Mouse (Mus musculus) brown adipose tissue, adult 24 weeks (tissue): ENCODE results near the gene Acnat2. TPM values are rescaled to one million over a fixed set of nuclear protein-coding genes. Genes with fewer than 3 reads are reported as not detected.
"Not testable (repeated sequence)": the region's sequence is repeated elsewhere in the genome, so short reads cannot be mapped to it uniquely, and the experiment has no call there.

Experiments used
- H3K27ac ChIP-seq: fragments of 200-500 bp; replicated peaks from 2 replicates; pipeline ENCODE4 v1.5.1; 2012; ENCODE audit warnings: low read depth, mild to moderate bottlenecking, low read length
- H3K4me1 ChIP-seq: fragments of 200-500 bp; 2 replicates; pipeline ENCODE4 v1.6.1; 2012; ENCODE audit warnings: low read length, mixed read lengths; ENCODE audit not compliant: control insufficient read depth, insufficient read depth, insufficient read length
- H3K4me3 ChIP-seq: fragments of 200-500 bp; 2 replicates; pipeline ENCODE4 v1.5.1; 2012; ENCODE audit warnings: low read depth, mild to moderate bottlenecking, low read length, moderate library complexity; ENCODE audit not compliant: insufficient read depth
- polyA plus RNA-seq: library from polyadenylated mRNA; stranded (reverse); fragments of >200 nt; gene quantifications from 2 replicates; pipeline ENCODE4 v1.2.4, GENCODE M21; 2012; ENCODE audit not compliant: missing spikeins, insufficient read depth, insufficient read length

Gene Acnat2
- polyA plus RNA-seq, result not detected in 2 replicates

DNA sequence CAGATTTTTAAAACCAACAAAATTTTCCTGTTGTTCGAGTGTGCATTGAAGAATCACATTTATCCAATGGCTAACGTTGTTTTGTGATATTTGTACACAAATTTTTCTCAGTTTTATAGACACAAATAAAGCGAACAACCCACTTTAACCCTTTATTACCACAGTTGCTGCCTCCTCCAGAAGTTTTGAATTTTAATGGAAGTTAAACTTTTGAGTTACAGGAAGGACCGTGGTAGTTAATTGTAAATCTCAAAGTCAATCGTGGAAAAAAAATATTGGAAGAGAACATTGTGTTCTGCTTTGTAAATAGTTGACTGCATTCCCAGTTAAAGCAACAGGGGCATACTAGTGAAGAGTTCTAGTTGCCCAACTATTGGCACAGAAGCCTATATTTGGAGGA, at the start of gene Acnat2:
Gene Acnat2, minus strand, starts transcription at position 195 of the 400 bp plus-strand sequence.
- not testable (repeated sequence) for H3K27ac ChIP-seq, H3K4me3 ChIP-seq, H3K4me1 ChIP-seq

DNA sequence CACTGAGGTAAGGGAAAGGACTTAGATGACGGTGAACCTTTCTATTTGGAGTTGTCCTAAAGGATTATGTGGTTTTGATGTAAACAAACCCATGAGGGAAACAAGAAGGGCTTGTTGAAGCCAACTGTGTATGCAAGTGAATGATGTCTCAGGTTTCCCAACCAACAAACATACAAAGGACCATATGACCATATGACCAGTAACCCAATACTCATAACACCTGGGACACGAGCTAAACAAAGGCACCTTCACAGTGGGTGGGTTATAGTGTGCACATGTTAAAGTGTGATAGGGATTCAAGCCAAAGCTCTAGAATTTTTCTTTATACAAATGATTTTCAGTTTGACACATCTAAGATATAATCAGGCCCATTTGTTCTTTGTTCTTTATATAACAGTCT, 48.2 kb upstream of the Acnat2 start:
- Histone ChIP-seq H3K4me3 (no peak overlapping the region), H3K4me1 (no peaks in the 10 kb centered on the region), H3K27ac (no peak overlapping the region)

DNA sequence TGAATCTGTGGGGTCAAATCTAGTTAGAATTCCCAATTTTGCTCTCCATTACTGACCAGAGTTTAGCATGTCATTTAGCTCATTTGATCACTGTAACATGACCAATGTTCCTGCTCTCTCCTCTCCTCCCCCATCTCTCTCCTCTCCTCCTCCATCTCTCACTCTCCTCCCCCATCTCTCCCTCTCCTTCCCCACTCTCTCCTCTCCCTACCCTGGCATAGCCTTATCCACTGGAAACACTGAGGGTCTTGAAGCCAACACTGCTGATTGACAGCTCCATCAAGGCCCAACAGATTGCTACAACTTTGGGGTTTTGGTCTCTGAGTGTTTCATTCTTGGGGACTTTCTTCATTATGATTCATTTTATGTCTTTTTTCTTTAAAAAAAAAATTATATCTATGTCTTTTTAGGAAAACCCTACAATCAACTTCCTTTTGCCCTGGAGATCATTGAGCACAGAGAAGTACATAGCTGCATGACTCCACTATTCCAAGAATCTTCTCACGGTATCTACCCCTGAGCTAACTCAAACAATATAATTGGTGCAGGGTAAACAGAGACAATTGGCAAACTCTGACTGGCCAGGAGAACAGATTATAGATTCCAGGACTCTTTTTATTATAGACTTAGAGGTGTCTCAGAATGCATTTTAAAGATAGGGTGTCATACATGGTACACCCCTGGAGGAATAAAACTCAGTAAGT, 44.0 kb upstream of the Acnat2 start:
- H3K4me3 ChIP-seq, result no peak overlapping the region
- no peaks in the 10 kb centered on the region for H3K4me1 ChIP-seq
- no peak overlapping the region for H3K27ac ChIP-seq

DNA sequence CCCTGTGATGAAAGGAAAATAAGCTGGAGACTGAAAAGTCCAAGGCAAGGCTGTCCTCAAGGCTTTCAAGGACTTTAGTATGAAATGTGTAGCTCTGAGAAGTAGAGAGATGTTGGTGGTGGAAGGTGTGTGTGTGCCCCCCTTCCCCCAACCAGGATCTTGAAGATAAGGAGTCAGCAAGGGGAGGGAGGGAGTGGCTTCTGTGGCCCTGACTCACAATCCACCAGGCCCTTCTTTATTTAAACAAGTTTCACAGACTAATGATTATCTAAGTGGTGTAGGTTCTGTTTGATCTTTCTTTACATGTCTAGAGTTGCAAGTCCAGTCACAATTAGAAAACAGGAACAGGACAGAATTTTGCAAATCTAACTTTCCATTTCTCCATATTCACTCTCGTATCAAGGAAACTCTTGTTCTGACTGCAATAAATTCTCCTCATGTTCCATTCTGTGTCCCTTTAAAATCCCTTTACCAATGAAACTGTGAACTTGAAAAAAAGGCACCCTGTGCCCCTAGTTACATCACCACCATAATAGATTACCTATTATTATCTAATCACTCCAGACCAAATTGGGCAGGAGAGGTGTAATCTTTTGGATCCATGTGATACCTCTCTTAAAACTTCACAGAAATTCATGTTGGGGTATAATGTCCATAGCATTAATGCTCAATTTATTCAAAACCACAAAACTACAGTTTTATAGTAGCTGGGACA, 43.3 kb upstream of the Acnat2 start:
- H3K4me3 ChIP-seq, H3K27ac ChIP-seq, H3K4me1 ChIP-seq: not testable (repeated sequence)

DNA sequence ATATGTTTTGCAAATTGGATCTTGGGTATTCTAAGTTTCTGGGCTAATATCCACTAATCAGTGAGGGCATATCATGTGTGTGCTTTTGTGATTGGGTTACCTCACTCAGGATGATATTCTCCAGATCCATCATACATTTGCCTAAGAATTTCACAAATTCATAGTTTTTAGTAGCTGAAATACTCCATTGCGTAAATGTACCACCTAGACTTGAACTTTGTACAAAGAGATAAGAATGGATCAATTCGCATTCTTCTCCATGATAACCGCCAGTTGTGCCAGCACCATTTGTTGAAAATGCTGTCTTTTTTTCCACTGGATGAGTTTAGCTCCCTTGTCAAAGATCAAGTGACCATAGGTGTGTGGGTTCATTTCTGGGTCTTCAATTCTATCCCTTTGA, 29.0 kb upstream of the Acnat2 start:
- H3K4me1 ChIP-seq, result not testable (repeated sequence)

DNA sequence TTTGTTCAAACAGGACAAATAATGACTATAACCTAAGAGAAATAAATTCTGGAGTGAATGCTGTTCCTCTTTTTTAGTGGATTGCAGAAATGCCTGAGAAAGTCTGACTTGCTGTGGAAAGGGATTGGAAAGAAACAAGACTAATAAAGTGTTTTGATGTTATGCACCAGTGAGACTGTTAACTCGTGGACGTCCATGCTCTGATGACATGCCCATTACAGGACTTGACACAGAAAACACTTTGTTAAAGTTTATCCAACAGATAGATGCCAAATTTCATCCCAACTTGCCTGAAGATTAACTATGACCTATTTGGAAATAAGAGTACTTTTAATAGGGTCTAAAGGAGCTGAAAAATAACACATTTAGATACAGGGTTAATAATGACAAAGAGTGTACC, 2.2 kb upstream of the Acnat2 start:
- H3K4me1 ChIP-seq, H3K4me3 ChIP-seq, H3K27ac ChIP-seq: not testable (repeated sequence)

More for the DNA sequence above, 29.0 kb upstream of the Acnat2 start:
- H3K4me3 ChIP-seq, H3K27ac ChIP-seq: not testable (repeated sequence)

DNA sequence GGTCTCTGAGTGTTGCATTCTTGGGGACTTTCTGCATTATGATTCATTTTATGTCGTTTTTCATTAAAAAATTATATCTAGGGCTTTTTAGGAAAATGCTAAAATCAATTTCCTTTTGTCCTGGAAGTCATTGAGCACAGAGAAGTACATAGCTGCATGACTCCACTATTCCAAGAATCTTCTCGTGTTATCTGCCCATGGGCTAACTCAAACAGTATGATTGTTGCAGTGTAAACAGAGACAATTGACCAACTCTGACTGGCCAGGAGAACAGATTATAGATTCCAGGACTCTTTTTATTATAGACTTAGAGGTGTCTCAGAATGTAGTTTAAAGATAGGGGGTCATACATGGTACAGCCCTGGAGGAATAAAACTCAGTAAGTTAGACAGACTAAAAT, 21.1 kb downstream of the Acnat2 start:
- Histone ChIP-seq H3K27ac (no peak overlapping the region), H3K4me1 (no peaks in the 10 kb centered on the region), H3K4me3 (no peak overlapping the region)

DNA sequence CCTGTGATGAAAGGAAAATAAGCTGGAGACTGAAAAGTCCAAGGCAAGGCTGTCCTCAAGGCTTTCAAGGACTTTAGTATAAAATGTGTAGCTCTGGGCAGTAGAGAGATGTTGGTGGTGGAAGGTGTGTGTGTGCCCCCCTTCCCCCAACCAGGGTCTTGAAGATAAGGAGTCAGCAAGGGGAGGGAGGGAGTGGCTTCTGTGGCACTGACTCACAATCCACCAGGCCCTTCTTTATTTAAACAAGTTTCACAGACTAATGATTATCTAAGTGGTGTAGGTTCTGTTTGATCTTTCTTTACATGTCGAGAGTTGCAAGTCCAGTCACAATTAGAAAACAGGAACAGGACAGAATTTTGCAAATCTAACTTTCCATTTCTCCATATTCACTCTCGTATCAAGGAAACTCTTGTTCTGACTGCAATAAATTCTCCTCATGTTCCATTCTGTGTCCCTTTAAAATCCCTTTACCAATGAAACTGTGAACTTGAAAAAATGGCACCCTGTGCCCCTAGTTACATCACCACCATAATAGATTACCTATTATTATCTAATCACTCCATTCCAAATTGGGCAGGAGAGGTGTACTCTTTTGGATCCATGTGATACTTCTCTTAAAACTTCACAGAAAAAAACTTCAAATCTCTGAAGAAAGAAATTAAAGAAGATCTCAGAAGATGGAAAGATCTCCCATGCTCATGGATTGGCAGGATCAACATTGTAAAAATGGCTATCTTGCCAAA, 24.2 kb downstream of the Acnat2 start:
- not testable (repeated sequence) for H3K4me1 ChIP-seq, H3K4me3 ChIP-seq, H3K27ac ChIP-seq

DNA sequence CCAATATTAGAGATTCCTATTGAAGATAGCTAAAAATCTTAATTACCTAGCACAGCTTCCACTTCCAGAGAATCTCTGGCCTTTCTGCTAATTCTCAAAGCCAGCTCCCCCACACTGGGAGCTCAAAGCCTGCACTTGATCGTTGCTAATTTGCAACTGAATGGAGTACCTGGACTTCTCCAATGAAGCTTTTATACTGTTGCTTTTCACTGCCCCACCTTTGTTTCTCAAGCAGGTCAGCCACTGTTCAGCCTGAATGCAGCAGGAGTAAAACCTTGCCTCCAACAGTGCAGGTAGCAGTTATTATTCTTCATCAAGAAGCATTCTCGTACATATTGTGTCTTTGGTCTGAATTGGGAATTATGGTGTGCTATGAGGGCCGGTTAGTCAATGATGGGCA, 39.9 kb downstream of the Acnat2 start:
- not testable (repeated sequence) for H3K4me3 ChIP-seq, H3K4me1 ChIP-seq, H3K27ac ChIP-seq

DNA sequence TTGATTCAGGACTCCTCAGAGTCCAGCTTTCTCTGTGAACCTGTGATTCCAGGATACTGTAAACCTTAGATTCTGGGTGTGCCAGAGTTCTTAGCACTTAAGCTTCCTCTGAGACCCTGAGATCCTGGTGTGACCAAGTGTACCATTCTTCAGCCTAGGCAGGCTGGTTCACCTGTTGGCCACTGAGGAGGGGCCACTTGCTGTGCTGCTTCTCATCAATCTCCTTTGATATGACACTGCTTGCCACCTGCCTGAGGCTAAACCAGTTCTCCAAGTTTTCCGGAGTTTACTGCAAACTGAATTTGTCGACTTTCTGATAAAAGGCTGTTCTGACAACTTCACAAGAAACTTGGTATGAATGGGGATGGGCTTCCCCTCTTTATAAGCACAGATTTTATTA, 50.9 kb downstream of the Acnat2 start:
- no peak overlapping the region for H3K4me3 ChIP-seq
- no peaks in the 10 kb centered on the region for H3K4me1 ChIP-seq
- H3K27ac ChIP-seq, result no peak overlapping the region

DNA sequence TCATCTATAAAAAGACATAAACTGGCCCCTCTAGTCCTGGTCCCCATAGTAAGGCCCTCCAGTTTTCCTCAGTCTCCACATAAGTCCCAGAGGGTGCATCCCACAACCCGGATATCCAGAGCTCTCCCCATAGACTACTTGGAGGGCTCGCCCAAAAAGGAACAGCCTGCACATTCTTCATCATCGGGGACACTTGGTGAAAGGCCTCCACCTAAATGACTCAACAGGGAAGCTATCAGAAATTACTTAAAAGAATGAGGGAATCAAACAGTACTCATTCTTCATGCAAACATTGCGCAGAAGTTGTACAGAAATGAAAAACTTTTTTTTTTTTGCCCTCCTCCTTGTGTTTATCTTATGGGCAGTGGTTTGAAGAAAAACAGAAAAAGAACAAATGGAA, 57.5 kb downstream of the Acnat2 start:
- Histone ChIP-seq H3K4me1 (no peaks in the 10 kb centered on the region), H3K27ac (no peak overlapping the region), H3K4me3 (no peak overlapping the region)

DNA sequence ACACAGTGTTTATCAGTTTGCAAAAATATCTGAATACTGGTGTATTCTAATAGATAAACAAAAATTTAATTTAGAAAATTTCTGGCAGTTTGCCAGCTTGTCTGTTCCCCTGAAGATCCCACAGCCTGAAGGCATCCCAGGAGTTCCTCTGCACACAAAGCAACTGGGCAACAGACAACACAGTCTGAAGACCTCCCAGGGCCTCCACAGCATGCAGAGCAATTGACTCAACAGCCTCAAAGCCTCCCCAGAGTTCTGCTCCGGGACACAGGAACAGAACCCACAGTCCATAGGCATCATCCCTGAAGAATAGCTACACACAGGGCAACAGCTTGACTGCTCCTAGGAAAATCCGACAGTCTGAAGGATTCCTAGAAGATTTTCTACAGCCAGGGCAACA, 59.3 kb downstream of the Acnat2 start:
- Histone ChIP-seq H3K27ac (no peak overlapping the region), H3K4me1 (no peaks in the 10 kb centered on the region), H3K4me3 (no peak overlapping the region)

DNA sequence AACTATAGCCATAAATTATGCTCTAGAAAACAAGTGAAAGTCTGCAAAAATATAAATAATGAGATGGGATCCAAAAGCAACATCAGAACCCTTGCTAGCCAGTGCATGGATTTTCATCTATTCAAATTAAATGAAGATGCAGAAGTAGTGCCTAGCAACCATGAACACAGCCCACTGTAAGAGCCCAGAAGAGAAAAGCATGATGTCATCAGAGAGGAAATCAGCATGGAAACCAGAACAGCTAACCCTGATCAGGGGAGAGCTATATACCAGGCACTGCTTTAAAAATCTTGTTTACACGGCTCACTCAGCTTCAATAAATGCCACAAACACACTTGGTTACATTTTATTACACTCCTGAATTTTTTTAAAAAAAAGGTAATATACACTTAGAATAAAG, 60.0 kb downstream of the Acnat2 start:
- not testable (repeated sequence) for H3K4me3 ChIP-seq, H3K4me1 ChIP-seq, H3K27ac ChIP-seq

DNA sequence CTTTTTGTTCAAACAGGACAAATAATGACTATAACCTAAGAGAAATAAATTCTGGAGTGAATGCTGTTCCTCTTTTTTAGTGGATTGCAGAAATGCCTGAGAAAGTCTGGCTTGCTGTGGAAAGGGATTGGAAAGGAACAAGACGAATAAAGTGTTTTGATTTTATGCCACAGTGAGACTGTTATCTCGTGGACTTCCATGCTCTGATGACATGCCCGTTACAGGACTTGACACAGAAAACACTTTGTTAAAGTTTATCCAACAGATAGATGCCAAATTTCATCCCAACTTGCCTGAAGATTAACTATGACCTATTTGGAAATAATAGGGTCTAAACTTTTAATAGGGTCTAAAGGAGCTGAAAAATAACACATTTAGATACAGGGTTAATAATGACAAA, 67.9 kb downstream of the Acnat2 start:
- H3K4me3 ChIP-seq, H3K4me1 ChIP-seq, H3K27ac ChIP-seq: not testable (repeated sequence)

DNA sequence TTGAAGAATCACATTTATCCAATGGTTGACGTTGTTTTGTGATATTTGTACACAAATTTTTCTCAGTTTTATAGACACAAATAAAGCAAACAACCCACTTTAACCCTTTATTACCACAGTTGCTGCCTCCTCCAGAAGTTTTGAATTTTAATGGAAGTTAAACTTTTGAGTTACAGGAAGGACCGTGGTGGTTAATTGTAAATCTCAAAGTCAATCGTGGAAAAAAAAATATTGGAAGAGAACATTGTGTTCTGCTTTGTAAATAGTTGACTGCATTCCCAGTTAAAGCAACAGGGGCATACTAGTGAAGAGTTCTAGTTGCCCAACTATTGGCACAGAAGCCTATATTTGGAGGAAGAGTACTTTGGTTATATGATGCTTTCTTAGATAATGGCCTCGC, 70.0 kb downstream of the Acnat2 start:
- H3K4me3 ChIP-seq, H3K4me1 ChIP-seq, H3K27ac ChIP-seq: not testable (repeated sequence)
